Mouse (Mus musculus) kidney, embryonic 14.5 days (tissue): ENCODE measurements around the gene Arhgap29. TPM values are rescaled to one million over a fixed set of nuclear protein-coding genes. Genes with fewer than 3 reads are reported as not detected.
A peak's percentile ranks its signal among the peaks of the same experiment; 100 is the strongest.

Source experiments
- ATAC-seq: fragments of 200-750 bp; cut with Nextera tagmentation; 2 replicates; pipeline ENCODE4 v1.8.0; 2017; ENCODE audit warnings: moderate number of reproducible peaks, mild to moderate bottlenecking, moderate TSS enrichment, moderate library complexity; ENCODE audit not compliant: low FRiP score, low TSS enrichment
- H3K27ac ChIP-seq: fragments of 300-500 bp; sonication (generic); 2 replicates; pipeline ENCODE4 v1.5.1; 2014; ENCODE audit warnings: low read depth, mild to moderate bottlenecking, low read length, moderate library complexity, mixed read lengths
- H3K27me3 ChIP-seq: fragments of 300-500 bp; sonication (generic); 2 replicates; pipeline ENCODE4 v1.6.1; 2014; ENCODE audit warnings: mild to moderate bottlenecking, low read length; ENCODE audit not compliant: control insufficient read depth, insufficient read depth
- H3K36me3 ChIP-seq: fragments of 300-500 bp; sonication (generic); 2 replicates; pipeline ENCODE4 v1.6.1; 2014; ENCODE audit warnings: low read length, mixed read lengths; ENCODE audit not compliant: control insufficient read depth, insufficient read depth
- H3K4me1 ChIP-seq: fragments of 300-500 bp; sonication (generic); 2 replicates; pipeline ENCODE4 v1.6.1; 2014; ENCODE audit warnings: low read length, mixed read lengths; ENCODE audit not compliant: control insufficient read depth, insufficient read depth
- H3K4me2 ChIP-seq: fragments of 300-500 bp; sonication (generic); replicated peaks from 2 replicates; pipeline ENCODE4 v1.6.1; 2014; ENCODE audit warnings: low read depth, mild to moderate bottlenecking, low read length
- H3K4me3 ChIP-seq: fragments of 300-500 bp; sonication (generic); 2 replicates; pipeline ENCODE4 v1.5.1; 2014; ENCODE audit warnings: mild to moderate bottlenecking, low read length
- H3K9ac ChIP-seq: fragments of 300-500 bp; sonication (generic); 2 replicates; pipeline ENCODE4 v1.6.1; 2014; ENCODE audit warnings: low read depth, mild to moderate bottlenecking, low read length, moderate library complexity
- H3K9me3 ChIP-seq: fragments of 300-500 bp; sonication (generic); 2 replicates; pipeline ENCODE4 v1.6.1; 2016; ENCODE audit warnings: low read length; ENCODE audit not compliant: control insufficient read depth
- WGBS: fragments of 180-500 bp; shearing (Covaris S2); extraction: QIAGEN DNeasy Blood & Tissue Kit; methylation state at CpG from one replicate; pipeline ENCODE4 v1.1.7; 2014; 5-methylcytosine and 5-hydroxymethylcytosine counted together
- polyA plus RNA-seq: library from polyadenylated mRNA; unstranded; fragments of >200 nt; fragmentation: Nextera tagmentation; extraction: Ambion mirVana; gene quantifications from 2 replicates; pipeline ENCODE4 v1.2.1, GENCODE M21; 2014

Gene Arhgap29
- polyA plus RNA-seq, 1 experiment from 2014 or later, result 49.7 TPM

- no peaks in the 10 kb centered on the region for H3K36me3 ChIP-seq
- H3K4me2 ChIP-seq, result no peak overlapping the region
- ATAC-seq, result no peak
- peaks cover 6% of the 10 kb centered on the region; the same call in 1 of the 2 replicates for H3K27me3 ChIP-seq
- no peak overlapping the region for H3K4me3 ChIP-seq
- no peak overlapping the region for H3K27ac ChIP-seq
- H3K9me3 ChIP-seq, result no peaks in the 10 kb centered on the region
- no peak overlapping the region for H3K9ac ChIP-seq
- WGBS, result 48% methylated on average over 6 of the region's 6 CpGs
- H3K4me1 ChIP-seq, result peaks cover 37% of the 10 kb centered on the region
These were observed 96.8 kb downstream of the Arhgap29 start for GRCm38 (mm10) chr3:122049158-122049557.

- Histone ChIP-seq H3K4me1 (peaks cover 3% of the 10 kb centered on the region; the same call in 1 of the 2 replicates), H3K27ac (no peak overlapping the region), H3K36me3 (no peaks in the 10 kb centered on the region), H3K9ac (no peak overlapping the region), H3K4me2 (no peak overlapping the region), H3K27me3 (no peaks in the 10 kb centered on the region), H3K9me3 (no peaks in the 10 kb centered on the region), H3K4me3 (no peak overlapping the region)
- 54% methylated on average over 9 of the region's 9 CpGs for WGBS
- ATAC-seq, result 0 out of 2 replicates have a peak, but pooled peaks have one; percentile 60
These were observed 106.3 kb downstream of the Arhgap29 start for GRCm38 (mm10) chr3:122058439-122059198.

- H3K27ac ChIP-seq, result no peak overlapping the region
- no peak for ATAC-seq
- no peaks in the 10 kb centered on the region for H3K36me3 ChIP-seq
- no peaks in the 10 kb centered on the region for H3K9me3 ChIP-seq
- no peaks in the 10 kb centered on the region for H3K27me3 ChIP-seq
- H3K9ac ChIP-seq, result no peak overlapping the region
- no peak overlapping the region for H3K4me2 ChIP-seq
- no peak overlapping the region for H3K4me3 ChIP-seq
- WGBS, result 87% methylated on average over 10 of the region's 10 CpGs
- 0 out of 2 replicates have a peak, but pooled peaks cover 3% of the 10 kb centered on the region for H3K4me1 ChIP-seq
These were observed 110.2 kb downstream of the Arhgap29 start for GRCm38 (mm10) chr3:122062586-122062985.

GRCm38 (mm10) chr3:122064556-122065410, 112.4 kb downstream of the Arhgap29 start:
- no peaks in the 10 kb centered on the region for H3K27me3 ChIP-seq
- 53% methylated on average over 13 of the region's 13 CpGs for WGBS
- no peak overlapping the region for H3K4me2 ChIP-seq
- 0 out of 2 replicates have a peak, but pooled peaks cover 3% of the 10 kb centered on the region for H3K4me1 ChIP-seq
- H3K27ac ChIP-seq, result no peak overlapping the region
- H3K4me3 ChIP-seq, result no peak overlapping the region
- no peaks in the 10 kb centered on the region for H3K36me3 ChIP-seq
- ATAC-seq, result no peak
- H3K9ac ChIP-seq, result no peak overlapping the region
- no peaks in the 10 kb centered on the region for H3K9me3 ChIP-seq

Other genes with a start within 250 kb of the Arhgap29 start
- gene F3, start 229.0 kb upstream of the Arhgap29 start, polyA plus RNA-seq, result 16.6 and 19.3 TPM in 2 replicates
- gene Abcd3, start 137.2 kb upstream of the Arhgap29 start, polyA plus RNA-seq, result 35.7 and 70.8 TPM in 2 replicates
- gene Abca4, start 91.9 kb downstream of the Arhgap29 start, polyA plus RNA-seq, result 0.70 and 0.84 TPM in 2 replicates